Mouse (Mus musculus): ENCODE measurements at regions not wholly inside any gene's neighbourhood (a gene's known extent, or its start where the extent isn't known, plus 50 kb on each side); places are given as distances from the start of the nearest gene placed in this dataset.

- H3K4me1 ChIP-seq, result no peaks in the 10 kb centered on the region
- no peaks in the 10 kb centered on the region for H3K36me3 ChIP-seq
- no peaks in the 10 kb centered on the region for H3K9me3 ChIP-seq
- no peak overlapping the region for H3K9ac ChIP-seq
- no peak overlapping the region for H3K4me3 ChIP-seq
- peaks cover 16% of the 10 kb centered on the region for H3K27me3 ChIP-seq
- H3K4me2 ChIP-seq (replicated peaks), result no peak overlapping the region
- no peak overlapping the region for H3K27ac ChIP-seq
- 6% methylated on average over 5 of the region's 5 CpGs for WGBS
- no peak for ATAC-seq (ENCODE audit: insufficient number of reproducible peaks, insufficient read depth, low FRiP score, low TSS enrichment)
These were observed 224.3 kb upstream of the 4930535I16Rik start for GRCm38 (mm10) chr4:124142083-124142482.

DNA sequence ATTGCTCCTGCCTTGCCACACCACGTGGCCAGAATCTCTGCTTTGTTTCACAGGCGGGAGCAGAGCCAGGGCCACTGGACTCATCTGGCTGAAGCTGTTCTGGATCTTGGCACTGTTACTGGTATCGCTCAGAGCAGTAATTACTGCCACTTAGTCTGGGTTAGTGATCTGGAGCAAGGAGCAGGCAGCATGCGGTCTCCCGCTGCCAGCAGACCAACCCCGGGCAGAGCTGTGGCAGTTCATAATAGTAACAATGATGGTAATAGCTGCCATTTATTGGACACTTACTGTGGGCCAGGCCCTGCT is 217.3 kb upstream of the 4930535I16Rik start:
- no peaks in the 10 kb centered on the region for H3K36me3 ChIP-seq
- H3K4me2 ChIP-seq (replicated peaks), result no peak overlapping the region
- H3K9ac ChIP-seq, result no peak overlapping the region
- no peaks in the 10 kb centered on the region for H3K9me3 ChIP-seq
- 61% methylated on average over 6 of the region's 6 CpGs for WGBS
- ATAC-seq (ENCODE audit: insufficient number of reproducible peaks, insufficient read depth, low FRiP score, low TSS enrichment), result no peak; the same call in 1 of the 2 replicates
- H3K4me3 ChIP-seq, result no peak overlapping the region
- peaks cover 11% of the 10 kb centered on the region; the same call in 1 of the 2 replicates for H3K4me1 ChIP-seq
- H3K27me3 ChIP-seq, result peaks cover 5% of the 10 kb centered on the region
- H3K27ac ChIP-seq, result peak overlapping the region; percentile 26; the same call in 1 of the 2 replicates

GRCm38 (mm10) chr4:124134341-124135164 is 216.7 kb upstream of the 4930535I16Rik start:
- Histone ChIP-seq H3K27me3 (peaks cover 1% of the 10 kb centered on the region), H3K4me3 (no peak overlapping the region), H3K9me3 (no peaks in the 10 kb centered on the region), H3K9ac (no peak overlapping the region), H3K36me3 (no peaks in the 10 kb centered on the region), H3K27ac (peak overlapping the region; percentile 26; the same call in 1 of the 2 replicates), H3K4me1 (peaks cover 11% of the 10 kb centered on the region; the same call in 1 of the 2 replicates), H3K4me2 (replicated peaks) (no peak overlapping the region)
- ATAC-seq (ENCODE audit: insufficient number of reproducible peaks, insufficient read depth, low FRiP score, low TSS enrichment), result no peak
- WGBS, result 28% methylated on average over 6 of the region's 6 CpGs

- Histone ChIP-seq H3K4me3 (no peak overlapping the region), H3K4me1 (peaks cover 14% of the 10 kb centered on the region; the same call in 1 of the 2 replicates), H3K9me3 (no peaks in the 10 kb centered on the region), H3K27ac (no peak overlapping the region), H3K4me2 (replicated peaks) (no peak overlapping the region), H3K27me3 (no peaks in the 10 kb centered on the region; the same call in 1 of the 2 replicates), H3K9ac (no peak overlapping the region), H3K36me3 (no peaks in the 10 kb centered on the region)
- ATAC-seq (ENCODE audit: insufficient number of reproducible peaks, insufficient read depth, low FRiP score, low TSS enrichment), result no peak
- 78% methylated on average over 5 of the region's 5 CpGs for WGBS
These were observed 213.1 kb upstream of the 4930535I16Rik start for GRCm38 (mm10) chr4:124130946-124131345.

- Histone ChIP-seq H3K4me2 (replicated peaks) (no peak overlapping the region), H3K36me3 (no peaks in the 10 kb centered on the region), H3K27me3 (no peaks in the 10 kb centered on the region), H3K9ac (no peak overlapping the region), H3K27ac (no peak overlapping the region), H3K9me3 (no peaks in the 10 kb centered on the region), H3K4me3 (no peak overlapping the region), H3K4me1 (peaks cover 4% of the 10 kb centered on the region; the same call in 1 of the 2 replicates)
- no peak for ATAC-seq (ENCODE audit: insufficient number of reproducible peaks, insufficient read depth, low FRiP score, low TSS enrichment)
- 45% methylated on average over 8 of the region's 8 CpGs for WGBS
These were observed 208.4 kb upstream of the 4930535I16Rik start for GRCm38 (mm10) chr4:124126258-124126657.

GRCm38 (mm10) chr4:124120334-124120733 is 202.5 kb upstream of the 4930535I16Rik start:
- Histone ChIP-seq H3K27ac (no peak overlapping the region), H3K27me3 (no peaks in the 10 kb centered on the region), H3K4me3 (no peak overlapping the region), H3K9me3 (no peaks in the 10 kb centered on the region), H3K36me3 (no peaks in the 10 kb centered on the region), H3K9ac (no peak overlapping the region), H3K4me2 (replicated peaks) (no peak overlapping the region), H3K4me1 (no peaks in the 10 kb centered on the region)
- no peak for ATAC-seq (ENCODE audit: insufficient number of reproducible peaks, insufficient read depth, low FRiP score, low TSS enrichment)
- 68% methylated on average over 6 of the region's 6 CpGs for WGBS

DNA sequence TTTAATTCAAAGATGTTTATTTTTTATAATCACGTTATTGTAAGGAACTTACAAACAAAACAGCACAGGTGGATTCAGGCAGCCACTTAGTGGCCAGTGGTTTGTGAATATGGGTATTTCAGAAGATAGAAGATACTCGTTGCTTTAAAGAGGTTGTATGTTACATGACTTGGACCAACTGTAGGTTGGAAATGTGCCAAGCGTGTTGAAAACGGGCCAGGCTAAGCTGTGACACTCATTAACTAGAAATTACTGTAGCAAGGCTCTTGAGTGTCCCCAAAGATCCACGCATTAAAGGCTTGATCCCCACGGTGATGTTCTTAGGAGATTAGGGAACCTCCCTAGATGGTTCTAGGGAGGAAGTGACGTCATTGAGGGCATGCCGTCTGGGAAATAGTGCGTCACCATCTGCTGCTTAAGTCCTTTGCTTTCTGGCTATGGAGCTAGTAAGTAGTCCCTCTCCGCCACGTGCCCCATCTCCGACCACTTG is 196.1 kb upstream of the 4930535I16Rik start:
- H3K9ac ChIP-seq, result no peak overlapping the region
- no peak overlapping the region for H3K4me3 ChIP-seq
- no peaks in the 10 kb centered on the region for H3K27me3 ChIP-seq
- H3K27ac ChIP-seq, result no peak overlapping the region
- ATAC-seq (ENCODE audit: insufficient number of reproducible peaks, insufficient read depth, low FRiP score, low TSS enrichment), result no peak
- 86% methylated on average over 12 of the region's 12 CpGs for WGBS
- no peak overlapping the region for H3K4me2 ChIP-seq (replicated peaks)
- H3K9me3 ChIP-seq, result no peaks in the 10 kb centered on the region
- H3K4me1 ChIP-seq, result no peaks in the 10 kb centered on the region
- no peaks in the 10 kb centered on the region for H3K36me3 ChIP-seq

- Histone ChIP-seq H3K27ac (no peak overlapping the region), H3K36me3 (no peaks in the 10 kb centered on the region), H3K9ac (no peak overlapping the region), H3K27me3 (no peaks in the 10 kb centered on the region), H3K4me2 (replicated peaks) (no peak overlapping the region), H3K9me3 (no peaks in the 10 kb centered on the region), H3K4me3 (no peak overlapping the region), H3K4me1 (no peaks in the 10 kb centered on the region)
- WGBS, result 63% methylated on average over 8 of the region's 8 CpGs
- ATAC-seq (ENCODE audit: insufficient number of reproducible peaks, insufficient read depth, low FRiP score, low TSS enrichment), result no peak
These were observed 192.9 kb upstream of the 4930535I16Rik start for GRCm38 (mm10) chr4:124110705-124111104.

DNA sequence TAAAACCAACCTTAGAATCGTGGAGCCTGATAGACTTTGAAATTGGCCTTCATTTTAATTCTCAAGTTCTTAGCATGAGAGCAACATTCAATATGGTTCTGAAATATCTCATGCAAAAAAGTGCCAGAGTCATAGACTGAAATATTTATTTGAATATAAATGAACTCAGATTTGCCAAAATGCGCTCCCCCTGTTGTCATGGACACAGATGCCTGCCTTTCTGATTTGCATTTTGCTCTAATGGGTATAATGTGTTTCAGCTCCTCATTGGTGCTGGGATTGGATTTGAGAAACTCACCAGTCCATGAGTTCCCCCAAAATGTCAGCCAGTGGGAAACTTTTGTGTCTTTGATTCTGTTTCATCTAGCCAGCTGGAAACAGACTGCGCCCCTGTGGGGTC is 191.5 kb upstream of the 4930535I16Rik start:
- Histone ChIP-seq H3K4me2 (replicated peaks) (no peak overlapping the region), H3K4me1 (no peaks in the 10 kb centered on the region), H3K9me3 (no peaks in the 10 kb centered on the region; the same call in 1 of the 2 replicates), H3K27me3 (no peaks in the 10 kb centered on the region), H3K27ac (no peak overlapping the region), H3K9ac (no peak overlapping the region), H3K36me3 (no peaks in the 10 kb centered on the region), H3K4me3 (no peak overlapping the region)
- ATAC-seq (ENCODE audit: insufficient number of reproducible peaks, insufficient read depth, low FRiP score, low TSS enrichment), result no peak
- 78% methylated on average over 3 of the region's 3 CpGs for WGBS

DNA sequence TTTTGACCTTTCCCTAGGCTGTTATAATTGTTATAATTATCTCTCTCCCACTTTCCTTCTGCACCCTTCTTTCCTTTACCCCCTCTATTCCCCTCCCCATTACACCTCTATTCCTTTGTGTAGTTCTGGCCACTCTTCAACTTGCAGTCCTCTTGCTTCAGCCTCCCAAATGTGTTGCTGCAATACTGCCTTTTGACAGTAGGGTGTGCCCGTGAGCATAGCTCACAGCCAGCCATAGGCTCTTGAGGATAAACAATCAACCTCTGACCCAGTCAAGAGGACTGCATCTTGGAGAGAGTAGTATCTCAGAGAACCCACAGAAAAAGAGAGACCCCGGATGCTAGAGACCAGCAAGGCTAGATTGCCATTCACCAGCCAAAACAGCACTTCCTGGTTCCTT is 184.9 kb upstream of the 4930535I16Rik start:
- H3K27me3 ChIP-seq, result no peaks in the 10 kb centered on the region
- H3K4me3 ChIP-seq, result no peak overlapping the region
- no peaks in the 10 kb centered on the region for H3K36me3 ChIP-seq
- WGBS, result 34% methylated on average over 2 of the region's 2 CpGs
- H3K4me2 ChIP-seq (replicated peaks), result no peak overlapping the region
- H3K4me1 ChIP-seq, result no peaks in the 10 kb centered on the region
- H3K9ac ChIP-seq, result no peak overlapping the region
- no peak overlapping the region for H3K27ac ChIP-seq
- H3K9me3 ChIP-seq, result peaks cover 2% of the 10 kb centered on the region; the same call in 1 of the 2 replicates
- no peak for ATAC-seq (ENCODE audit: insufficient number of reproducible peaks, insufficient read depth, low FRiP score, low TSS enrichment)

GRCm38 (mm10) chr4:124086801-124087200 is 169.0 kb upstream of the 4930535I16Rik start:
- H3K27me3 ChIP-seq, result no peaks in the 10 kb centered on the region
- WGBS, result 87% methylated on average over 7 of the region's 7 CpGs
- no peak overlapping the region for H3K27ac ChIP-seq
- H3K4me1 ChIP-seq, result no peaks in the 10 kb centered on the region
- H3K36me3 ChIP-seq, result no peaks in the 10 kb centered on the region
- H3K9ac ChIP-seq, result no peak overlapping the region
- ATAC-seq (ENCODE audit: insufficient number of reproducible peaks, insufficient read depth, low FRiP score, low TSS enrichment), result no peak
- no peak overlapping the region for H3K4me2 ChIP-seq (replicated peaks)
- H3K4me3 ChIP-seq, result no peak overlapping the region
- no peaks in the 10 kb centered on the region for H3K9me3 ChIP-seq

GRCm38 (mm10) chr4:124086254-124086653 is 168.4 kb upstream of the 4930535I16Rik start:
- ATAC-seq (ENCODE audit: insufficient number of reproducible peaks, insufficient read depth, low FRiP score, low TSS enrichment), result no peak
- Histone ChIP-seq H3K4me3 (no peak overlapping the region), H3K4me2 (replicated peaks) (no peak overlapping the region), H3K4me1 (no peaks in the 10 kb centered on the region), H3K36me3 (no peaks in the 10 kb centered on the region), H3K9ac (no peak overlapping the region), H3K9me3 (no peaks in the 10 kb centered on the region), H3K27ac (no peak overlapping the region), H3K27me3 (no peaks in the 10 kb centered on the region)
- 80% methylated on average over 7 of the region's 7 CpGs for WGBS

All from embryonic facial prominence, embryonic 12.5 days (tissue).